Mouse (Mus musculus): ENCODE measurements around the gene Usp30.

GRCm38 (mm10) chr5:114155168-114155933 is 90.1 kb downstream of the Usp30 start:
- no peak for TF ChIP-seq USF1 (IDR thresholded peaks at IDR 0.05; ENCODE audit: low read depth)
- no peak for TF ChIP-seq CTCF (IDR thresholded peaks at IDR 0.05; ENCODE audit: control insufficient read depth, insufficient read depth, insufficient read length)
- TF ChIP-seq MYOD1 (IDR thresholded peaks at IDR 0.05; ENCODE audit: control insufficient read depth, insufficient read length, low read depth): no peak
- TF ChIP-seq MAX (IDR thresholded peaks at IDR 0.05): no peak
- no peak for TF ChIP-seq CEBPB (IDR thresholded peaks at IDR 0.05; ENCODE audit: low read depth)
- no peak for TF ChIP-seq FOSL1 (IDR thresholded peaks at IDR 0.05; ENCODE audit: insufficient read depth, low read length, poor library complexity, severe bottlenecking)

Measured in C2C12 (cell line).